Mouse (Mus musculus): ENCODE data around the gene Nxpe2. TPM values are rescaled to one million over a fixed set of nuclear protein-coding genes. Genes with fewer than 3 reads are reported as not detected.

Nxpe2 gene
- polyA plus RNA-seq (2015; fragmentation: Nextera tagmentation; extraction: Ambion mirVana), result 0.34 and 0.68 TPM in 2 replicates

GRCm38 (mm10) chr9:48353148-48353698 lies at the start of gene Nxpe2:
TSS of gene Nxpe2 (minus strand) at chr9:48353454.

Other genes starting within 250 kb of the Nxpe2 start
- gene Nxpe4, start 191.4 kb downstream of the Nxpe2 start, polyA plus RNA-seq (2015; fragmentation: Nextera tagmentation; extraction: Ambion mirVana), result 14.4 and 14.5 TPM in 2 replicates
- 115 and 119 TPM in 2 replicates for gene Rexo2, start 127.2 kb upstream of the Nxpe2 start, polyA plus RNA-seq (2015; fragmentation: Nextera tagmentation; extraction: Ambion mirVana)
- gene Rbm7, start 141.8 kb upstream of the Nxpe2 start, polyA plus RNA-seq (2015; fragmentation: Nextera tagmentation; extraction: Ambion mirVana), result 71.2 and 72.6 TPM in 2 replicates
- gene Gm5617, start 142.0 kb upstream of the Nxpe2 start, polyA plus RNA-seq (2015; fragmentation: Nextera tagmentation; extraction: Ambion mirVana), result 27.0 and 35.3 TPM in 2 replicates

Data from neural tube, postnatal 0 days (tissue).